Mouse (Mus musculus) stomach, postnatal 0 days (tissue): ENCODE data around the gene Pithd1.

Experiments
- CTCF ChIP-seq: IDR thresholded peaks from 2 replicates; pipeline ENCODE4 v1.5.1; 2016; ENCODE audit warnings: antibody characterized with exemption, low read depth, mild to moderate bottlenecking, moderate library complexity
- EP300 ChIP-seq: optimal IDR thresholded peaks from 2 replicates; pipeline ENCODE3; 2016; ENCODE audit warnings: antibody characterized with exemption

- TF ChIP-seq CTCF (no peak), EP300 (no peak)
These were observed 2.5 kb downstream of the Pithd1 start for GRCm38 (mm10) chr4:135984556-135984955.
